Mouse (Mus musculus): ENCODE measurements around the gene Hddc3. TPM values are rescaled to one million over a fixed set of nuclear protein-coding genes. Genes with fewer than 3 reads are reported as not detected.
"Not testable (repeated sequence)": the region's sequence is repeated elsewhere in the genome, so short reads cannot be mapped to it uniquely, and the experiment has no call there.

Hddc3 gene
- polyA plus RNA-seq, 1 experiment from 2014 or later, result 21.4 TPM

GRCm38 (mm10) chr7:80317439-80318115 lies 25.3 kb upstream of the Hddc3 start:
- H3K4me1 ChIP-seq (replicated peaks), result peaks cover 7% of the 10 kb centered on the region; the same call in 1 of the 2 replicates
- ATAC-seq (ENCODE audit: low FRiP score), result no peak
- H3K36me3 ChIP-seq, result peaks cover 72% of the 10 kb centered on the region
- no peak overlapping the region for H3K4me2 ChIP-seq
- WGBS, result 76% methylated on average over 1 of the region's 1 CpGs
- no peak overlapping the region for H3K9ac ChIP-seq
- H3K27me3 ChIP-seq, result no peaks in the 10 kb centered on the region
- H3K27ac ChIP-seq, result no peak overlapping the region
- no peaks in the 10 kb centered on the region for H3K9me3 ChIP-seq
- H3K4me3 ChIP-seq, result no peak overlapping the region

DNA sequence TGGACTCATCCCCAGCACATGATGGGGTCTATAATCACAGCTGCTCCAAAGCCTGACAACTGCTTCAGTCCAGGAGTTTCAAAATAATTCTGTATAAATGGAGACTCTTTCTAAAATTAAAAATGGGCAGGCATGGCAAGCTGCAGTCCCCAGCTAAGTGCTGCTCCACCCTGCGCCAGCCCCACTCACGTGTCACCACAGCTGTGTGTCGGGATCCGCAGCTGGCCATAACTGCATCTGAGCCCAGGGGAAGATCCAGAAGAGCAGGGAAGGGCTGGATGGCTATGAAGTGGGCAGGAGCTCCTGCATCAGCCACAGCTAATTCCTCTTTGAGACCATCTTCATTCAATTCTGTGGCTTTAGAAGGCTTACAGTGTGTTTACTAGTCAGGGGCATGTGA lies 24.2 kb upstream of the Hddc3 start:
- Histone ChIP-seq H3K4me3 (no peak overlapping the region), H3K27ac (no peak overlapping the region), H3K9ac (no peak overlapping the region), H3K36me3 (peaks cover 61% of the 10 kb centered on the region), H3K9me3 (no peaks in the 10 kb centered on the region), H3K4me2 (no peak overlapping the region), H3K4me1 (replicated peaks) (peaks cover 17% of the 10 kb centered on the region), H3K27me3 (no peaks in the 10 kb centered on the region)
- ATAC-seq (ENCODE audit: low FRiP score), result no peak
- 89% methylated on average over 4 of the region's 4 CpGs for WGBS

GRCm38 (mm10) chr7:80319846-80320496 lies 22.9 kb upstream of the Hddc3 start:
- H3K36me3 ChIP-seq, result peaks cover 49% of the 10 kb centered on the region
- WGBS, result 86% methylated on average over 19 of the region's 19 CpGs
- ATAC-seq (ENCODE audit: low FRiP score), result no peak

GRCm38 (mm10) chr7:80323336-80323735 lies 19.6 kb upstream of the Hddc3 start:
- peak overlapping the region; percentile 75 for H3K9ac ChIP-seq
- 24% methylated on average over 8 of the region's 8 CpGs for WGBS
- peak overlapping the region; percentile 61 for H3K4me2 ChIP-seq
- ATAC-seq (ENCODE audit: low FRiP score), result no peak
- peaks cover 60% of the 10 kb centered on the region for H3K36me3 ChIP-seq
- H3K4me1 ChIP-seq (replicated peaks), result peaks cover 23% of the 10 kb centered on the region
- no peaks in the 10 kb centered on the region for H3K27me3 ChIP-seq
- peak overlapping the region; percentile 92 for H3K27ac ChIP-seq
- peak overlapping the region; percentile 56 for H3K4me3 ChIP-seq
- no peaks in the 10 kb centered on the region for H3K9me3 ChIP-seq

More at GRCm38 (mm10) chr7:80319846-80320496, 22.9 kb upstream of the Hddc3 start:
- H3K27me3 ChIP-seq, result no peaks in the 10 kb centered on the region
- no peak overlapping the region for H3K27ac ChIP-seq
- no peak overlapping the region for H3K4me3 ChIP-seq
- H3K9ac ChIP-seq, result 0 out of 2 replicates have a peak overlapping the region, but pooled peaks have one; percentile 29
- peaks cover 19% of the 10 kb centered on the region for H3K4me1 ChIP-seq (replicated peaks)
- H3K4me2 ChIP-seq, result no peak overlapping the region
- H3K9me3 ChIP-seq, result no peaks in the 10 kb centered on the region

DNA sequence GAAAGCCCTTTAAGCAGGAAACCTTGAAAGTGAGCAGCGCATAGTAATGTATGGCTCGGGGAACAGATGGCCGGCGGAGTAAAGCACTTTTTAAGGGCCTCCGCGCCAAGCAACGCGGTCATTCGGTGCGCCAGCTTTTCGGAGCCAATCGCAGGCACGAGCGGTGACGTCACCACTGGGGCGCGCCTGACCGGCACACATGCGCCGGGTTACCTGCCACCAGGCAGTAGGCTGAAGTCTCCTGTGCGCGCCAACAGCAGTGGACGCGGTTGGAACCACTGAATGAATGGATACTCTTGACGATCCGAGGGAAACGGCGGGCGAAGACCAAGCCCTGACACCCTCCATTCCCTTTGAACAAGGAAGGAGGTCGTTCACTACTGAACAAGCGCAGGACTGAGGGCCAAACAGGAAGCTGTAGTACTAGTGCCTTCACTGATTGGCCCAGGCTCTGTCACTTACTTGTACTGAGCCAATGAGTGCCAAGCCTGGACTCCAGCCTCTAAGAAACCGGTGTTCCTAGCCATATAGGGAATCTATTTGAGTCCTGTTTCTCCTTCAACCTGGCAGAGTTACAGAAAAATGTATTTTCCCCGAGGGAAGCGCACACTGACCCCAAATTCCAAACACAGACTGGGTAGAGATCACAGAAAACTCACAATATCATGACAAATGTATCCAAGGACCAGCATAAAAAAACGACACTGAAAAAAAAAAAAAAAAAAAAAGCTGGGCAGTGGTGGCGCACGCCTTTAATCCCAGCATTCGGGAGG lies 18.7 kb upstream of the Hddc3 start, which contains the start of gene Rccd1:
TSS of gene Rccd1 (minus strand) at position 412 of the 773 bp plus-strand sequence.
- no peaks in the 10 kb centered on the region for H3K9me3 ChIP-seq
- H3K27ac ChIP-seq, result peak within 1 kb of the TSS; percentile 92
- H3K4me1 ChIP-seq (replicated peaks), result peaks cover 23% of the 10 kb centered on the region
- H3K36me3 ChIP-seq, result peaks cover 61% of the 10 kb centered on the region
- H3K4me2 ChIP-seq, result peak within 1 kb of the TSS; percentile 61
- H3K4me3 ChIP-seq, result peak within 1 kb of the TSS; percentile 56
- ATAC-seq (ENCODE audit: low FRiP score), result peak; percentile 99
- peak within 1 kb of the TSS; percentile 75 for H3K9ac ChIP-seq
- WGBS, result 1% methylated on average over 38 of the region's 38 CpGs
- H3K27me3 ChIP-seq, result no peaks in the 10 kb centered on the region

GRCm38 (mm10) chr7:80324816-80325119 lies 18.1 kb upstream of the Hddc3 start:
- H3K9me3 ChIP-seq; H3K27me3 ChIP-seq; ATAC-seq (ENCODE audit: low FRiP score); H3K9ac ChIP-seq; H3K4me3 ChIP-seq: not testable (repeated sequence)
- WGBS, result 54% methylated on average over 4 of the region's 5 CpGs
- peak overlapping the region; percentile 92 for H3K27ac ChIP-seq
- H3K4me1 ChIP-seq (replicated peaks), result peaks cover 23% of the 10 kb centered on the region
- H3K36me3 ChIP-seq, result peaks cover 61% of the 10 kb centered on the region
- H3K4me2 ChIP-seq, result peak overlapping the region; percentile 61

- H3K27ac ChIP-seq, result peak overlapping the region; percentile 10; the same call in 1 of the 2 replicates
- H3K27me3 ChIP-seq, result no peaks in the 10 kb centered on the region
- peak overlapping the region; percentile 49; the same call in 1 of the 2 replicates for H3K9ac ChIP-seq
- 97% methylated on average over 16 of the region's 16 CpGs for WGBS
- ATAC-seq (ENCODE audit: low FRiP score), result no peak
- no peak overlapping the region for H3K4me2 ChIP-seq
- H3K9me3 ChIP-seq, result no peaks in the 10 kb centered on the region
- H3K4me3 ChIP-seq, result no peak overlapping the region
- peaks cover 61% of the 10 kb centered on the region for H3K36me3 ChIP-seq
- peaks cover 23% of the 10 kb centered on the region for H3K4me1 ChIP-seq (replicated peaks)
These were observed 17.5 kb upstream of the Hddc3 start for GRCm38 (mm10) chr7:80325292-80325868.

- no peak for ATAC-seq (ENCODE audit: low FRiP score)
- H3K27ac ChIP-seq, result no peak overlapping the region
- no peak overlapping the region for H3K4me2 ChIP-seq
- H3K9ac ChIP-seq, result no peak overlapping the region
- H3K36me3 ChIP-seq, result peaks cover 62% of the 10 kb centered on the region
- 98% methylated on average over 19 of the region's 19 CpGs for WGBS
- H3K9me3 ChIP-seq, result no peaks in the 10 kb centered on the region
- no peak overlapping the region for H3K4me3 ChIP-seq
- peaks cover 23% of the 10 kb centered on the region for H3K4me1 ChIP-seq (replicated peaks)
- no peaks in the 10 kb centered on the region for H3K27me3 ChIP-seq
These were observed 16.8 kb upstream of the Hddc3 start for GRCm38 (mm10) chr7:80326076-80326475.

DNA sequence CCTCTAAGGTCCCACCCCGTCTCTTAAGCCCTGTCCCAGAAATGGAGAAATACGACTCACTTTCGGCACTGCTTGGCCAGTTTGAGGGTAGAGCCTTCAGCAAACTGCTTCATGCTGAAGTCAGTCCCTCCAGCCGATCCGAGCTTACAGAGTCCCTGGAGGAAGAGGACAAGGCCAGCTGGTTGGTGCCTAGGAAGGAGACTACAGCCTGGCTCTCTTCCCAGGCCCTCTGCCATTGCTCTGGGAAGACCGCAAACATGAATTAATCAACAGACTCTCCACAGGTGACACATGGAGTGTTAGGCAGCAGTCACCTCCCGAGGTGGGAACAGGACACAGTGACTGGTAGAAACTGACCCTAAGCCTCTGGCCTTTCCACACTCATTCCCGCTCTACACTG lies 12.6 kb upstream of the Hddc3 start:
- Histone ChIP-seq H3K4me2 (no peak overlapping the region), H3K9me3 (no peaks in the 10 kb centered on the region), H3K27me3 (no peaks in the 10 kb centered on the region), H3K4me3 (no peak overlapping the region), H3K4me1 (replicated peaks) (peaks cover 3% of the 10 kb centered on the region; the same call in 1 of the 2 replicates), H3K27ac (no peak overlapping the region), H3K36me3 (peaks cover 100% of the 10 kb centered on the region), H3K9ac (no peak overlapping the region)
- ATAC-seq (ENCODE audit: low FRiP score), result no peak
- WGBS, result 86% methylated on average over 8 of the region's 8 CpGs

DNA sequence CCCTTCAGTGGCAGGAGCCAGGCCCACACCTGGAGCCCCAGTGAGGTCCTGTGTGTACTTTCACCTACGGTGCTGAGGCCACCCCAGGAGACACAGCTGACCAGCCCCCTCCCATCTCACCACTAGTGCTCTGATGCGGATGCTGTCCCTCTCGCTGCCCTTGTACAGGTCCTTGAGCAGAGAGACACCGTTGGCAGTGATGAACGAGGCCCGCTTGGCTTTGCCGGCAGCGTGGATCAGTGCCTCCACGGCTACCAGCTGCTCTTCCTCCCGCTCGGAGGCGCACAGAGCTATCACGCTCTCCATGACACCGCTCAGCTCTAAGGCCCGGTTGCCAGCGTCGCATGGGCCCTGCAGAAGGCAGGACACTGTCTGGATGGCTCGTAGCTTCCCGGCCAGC lies 11.5 kb upstream of the Hddc3 start:
- 87% methylated on average over 19 of the region's 19 CpGs for WGBS

GRCm38 (mm10) chr7:80334848-80335247 lies 8.1 kb upstream of the Hddc3 start:
- H3K4me1 ChIP-seq (replicated peaks), result peaks cover 40% of the 10 kb centered on the region
- H3K36me3 ChIP-seq, result peaks cover 80% of the 10 kb centered on the region
- WGBS, result 98% methylated on average over 4 of the region's 4 CpGs
- H3K9me3 ChIP-seq, result no peaks in the 10 kb centered on the region
- no peak for ATAC-seq (ENCODE audit: low FRiP score)
- H3K4me3 ChIP-seq, result no peak overlapping the region
- H3K9ac ChIP-seq, result no peak overlapping the region
- no peak overlapping the region for H3K27ac ChIP-seq
- no peaks in the 10 kb centered on the region for H3K27me3 ChIP-seq
- no peak overlapping the region for H3K4me2 ChIP-seq

More for the DNA sequence above, 11.5 kb upstream of the Hddc3 start:
- no peak overlapping the region for H3K9ac ChIP-seq
- H3K36me3 ChIP-seq, result peaks cover 100% of the 10 kb centered on the region
- no peak overlapping the region for H3K27ac ChIP-seq
- no peak for ATAC-seq (ENCODE audit: low FRiP score)
- no peak overlapping the region for H3K4me3 ChIP-seq
- no peaks in the 10 kb centered on the region for H3K9me3 ChIP-seq
- H3K4me2 ChIP-seq, result no peak overlapping the region
- H3K27me3 ChIP-seq, result no peaks in the 10 kb centered on the region
- peaks cover 12% of the 10 kb centered on the region for H3K4me1 ChIP-seq (replicated peaks)

DNA sequence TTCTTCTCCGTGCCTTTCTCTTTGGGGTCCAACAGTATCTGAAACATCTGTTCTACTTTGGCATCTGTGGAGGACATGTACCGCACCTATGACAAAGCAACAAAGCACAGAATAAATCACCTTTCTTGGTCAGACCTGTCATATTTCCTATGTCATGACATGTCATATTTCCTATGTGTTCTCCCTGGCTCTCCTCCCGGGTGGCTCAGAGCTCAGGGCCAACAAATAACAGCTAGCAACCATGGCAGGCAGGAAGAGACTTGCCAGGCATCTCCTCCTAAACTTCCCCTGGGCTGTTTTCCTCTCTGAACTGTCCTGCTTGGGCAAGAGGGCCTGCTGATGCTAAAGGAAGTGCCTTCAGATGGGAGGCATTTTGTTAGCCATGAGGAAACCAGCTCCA lies 6.0 kb upstream of the Hddc3 start:
- Histone ChIP-seq H3K36me3 (peaks cover 60% of the 10 kb centered on the region), H3K9ac (0 out of 2 replicates have a peak overlapping the region, but pooled peaks have one; percentile 8), H3K9me3 (no peaks in the 10 kb centered on the region), H3K27me3 (no peaks in the 10 kb centered on the region), H3K4me2 (no peak overlapping the region), H3K27ac (no peak overlapping the region), H3K4me3 (no peak overlapping the region), H3K4me1 (replicated peaks) (peaks cover 57% of the 10 kb centered on the region)
- ATAC-seq (ENCODE audit: low FRiP score), result no peak
- WGBS, result 96% methylated on average over 3 of the region's 3 CpGs
